Mouse (Mus musculus): ENCODE data around the gene Pax5. TPM values are rescaled to one million over a fixed set of nuclear protein-coding genes. Genes with fewer than 3 reads are reported as not detected.

The Pax5 gene
- total RNA-seq, 4 experiments from 2014 or later: 0.17 to 1.8 (median 0.79) TPM

DNA sequence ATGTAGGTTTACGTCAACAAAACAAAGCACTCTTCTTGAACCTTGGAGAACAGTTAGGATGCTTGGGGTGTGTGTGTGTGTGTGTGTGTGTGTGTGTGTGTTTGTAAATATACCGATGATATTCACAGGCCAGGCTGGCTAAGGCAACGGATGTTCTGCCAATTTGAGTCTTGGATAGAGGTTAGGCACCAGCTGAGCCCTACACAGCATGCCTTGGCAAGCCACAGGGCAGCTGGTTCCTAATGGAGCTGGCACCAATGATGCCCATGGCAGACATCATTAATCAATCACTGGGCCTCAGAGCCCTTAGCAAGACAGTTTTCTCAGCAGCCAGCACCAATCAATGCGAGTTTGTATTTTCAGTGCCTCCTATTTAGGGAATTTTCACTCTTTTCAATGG is 173.5 kb downstream of the Pax5 start:
- DNase-seq: no peak

DNA sequence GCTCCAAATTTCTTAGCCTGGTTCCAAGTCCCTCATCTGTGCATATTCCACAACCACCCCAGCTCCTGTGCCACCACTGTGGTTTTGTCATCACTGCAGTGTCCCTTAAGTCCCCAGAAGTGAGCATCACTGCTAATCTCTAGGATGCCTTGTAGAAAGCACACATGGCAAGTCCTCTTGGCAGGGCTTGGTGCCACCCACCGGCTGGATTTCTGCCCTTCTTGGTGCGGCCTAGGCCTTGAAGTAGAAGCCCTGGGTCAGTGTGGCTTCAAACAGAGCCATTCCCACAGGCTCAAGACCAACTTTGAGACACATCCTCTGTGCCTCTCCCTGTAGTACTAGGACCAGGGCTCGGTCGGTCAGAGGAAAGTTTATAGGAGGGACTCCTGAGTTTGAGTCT is 174.6 kb downstream of the Pax5 start:
- DNase-seq: no peak

DNA sequence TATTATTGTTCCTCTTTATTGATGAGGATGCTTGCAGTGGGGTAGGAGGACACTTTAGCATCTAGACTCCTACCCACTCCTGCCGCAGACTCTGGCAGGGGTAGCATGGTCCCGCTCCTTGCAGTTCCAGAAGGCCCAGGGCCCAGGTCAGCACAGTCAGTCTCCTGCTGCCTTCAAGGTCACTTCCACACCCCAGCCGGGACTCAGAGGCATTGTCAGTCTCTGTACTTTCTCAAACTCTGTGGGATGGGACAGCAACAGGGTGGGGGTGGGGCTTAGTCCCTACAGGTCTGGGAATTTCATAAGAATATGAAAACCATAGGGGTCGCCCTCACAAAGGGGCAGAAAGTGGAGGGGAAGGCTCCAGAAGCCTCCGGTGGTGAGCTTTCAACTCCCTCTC is 177.0 kb downstream of the Pax5 start:
- no peak for DNase-seq

DNA sequence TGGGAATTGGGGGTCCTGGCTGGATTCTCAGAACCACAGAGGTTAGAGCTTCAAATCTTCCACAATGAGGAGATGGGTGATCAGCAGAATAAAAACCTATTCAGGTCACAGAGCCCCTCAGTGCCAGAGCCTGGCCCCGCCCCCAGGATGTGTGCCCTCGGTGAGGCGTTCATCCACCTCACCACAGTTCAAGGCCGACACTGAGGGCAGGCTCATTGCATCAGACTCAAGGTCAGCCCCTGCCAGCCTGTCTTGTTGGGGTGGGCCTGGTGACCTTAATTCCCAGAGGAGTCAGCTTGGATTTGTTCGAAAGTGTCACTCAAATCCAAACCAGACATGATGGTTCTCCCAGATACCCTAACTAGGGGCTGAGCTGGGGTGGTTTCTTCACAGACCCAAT is 177.6 kb downstream of the Pax5 start:
- DNase-seq: peak; percentile 14

DNA sequence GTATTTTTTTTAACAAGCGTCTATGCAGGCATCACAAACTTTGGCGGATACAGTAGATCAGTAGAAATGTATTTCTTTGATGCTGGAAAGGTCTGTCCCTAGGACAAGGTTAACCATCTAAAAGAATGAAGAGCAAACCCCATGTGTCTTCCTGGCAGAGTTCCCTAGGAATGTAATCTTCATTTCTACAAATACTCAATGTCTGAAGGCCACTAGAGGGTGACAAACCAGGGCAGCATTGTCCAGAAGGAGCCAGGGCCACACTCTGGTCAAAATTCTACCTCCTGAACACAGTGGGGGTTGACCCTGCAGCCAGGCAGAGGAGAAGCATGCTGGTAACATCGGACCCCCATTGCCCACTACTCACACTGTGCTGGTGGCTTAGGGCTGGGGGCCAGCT is 185.0 kb downstream of the Pax5 start:
- DNase-seq: peak; percentile 31

DNA sequence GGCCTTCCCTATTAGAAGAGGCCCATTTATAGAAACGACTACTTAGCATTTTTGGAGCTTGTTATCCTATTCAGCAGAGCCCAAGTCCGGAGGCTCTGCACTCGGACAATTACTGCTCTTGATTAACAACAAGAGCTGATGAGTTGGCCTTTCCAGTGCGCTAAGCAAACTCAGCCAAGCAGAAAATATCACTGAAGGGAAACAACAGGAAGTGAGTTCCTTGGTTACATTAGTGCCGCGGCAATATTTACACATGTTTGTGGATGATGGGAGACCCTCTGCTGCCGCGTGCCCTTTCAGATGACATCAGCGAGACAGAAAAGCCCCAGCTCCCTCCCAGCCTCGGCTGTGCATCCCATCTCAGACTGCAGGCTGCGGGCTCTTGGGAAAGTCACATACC is 191.4 kb downstream of the Pax5 start:
- DNase-seq: no peak

DNA sequence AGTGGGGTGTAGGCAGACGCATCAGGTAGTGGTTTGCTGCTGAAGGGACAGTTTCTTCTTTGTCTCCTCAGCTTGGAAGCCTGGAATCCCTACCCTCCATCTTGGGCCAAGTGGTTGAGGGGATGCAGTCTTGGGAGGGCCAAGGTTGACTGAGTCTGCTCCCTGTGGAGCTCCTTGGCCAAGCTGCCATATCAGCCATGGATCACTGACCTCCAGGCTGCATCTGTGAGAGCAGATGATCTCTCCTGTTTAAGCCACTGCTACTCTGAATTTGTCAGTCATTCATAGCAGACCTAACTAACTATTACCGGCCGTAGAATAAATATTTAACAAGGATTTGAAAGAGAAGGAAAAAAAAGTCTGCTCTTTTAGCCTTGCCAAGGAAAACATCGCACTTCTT is 196.3 kb downstream of the Pax5 start:
- no peak for DNase-seq

DNA sequence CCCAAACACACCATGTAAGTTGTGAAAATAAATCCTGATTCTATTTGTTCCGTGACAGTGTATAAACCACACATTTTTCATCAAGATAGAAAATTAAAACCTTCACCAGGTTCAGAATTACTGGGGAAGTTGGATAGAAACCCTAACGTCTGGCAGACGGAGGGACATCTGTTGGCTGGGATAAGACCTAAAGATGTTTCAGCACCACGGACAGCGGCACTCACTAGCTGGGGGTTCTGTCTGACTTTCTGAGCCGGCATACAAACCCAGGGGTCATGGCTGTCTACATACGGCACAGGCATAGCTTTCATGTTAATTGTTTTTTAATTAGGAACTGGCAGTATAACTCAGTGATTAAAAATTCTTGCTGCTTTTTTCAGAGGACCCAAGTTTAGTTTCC is 198.6 kb downstream of the Pax5 start:
- DNase-seq: no peak

DNA sequence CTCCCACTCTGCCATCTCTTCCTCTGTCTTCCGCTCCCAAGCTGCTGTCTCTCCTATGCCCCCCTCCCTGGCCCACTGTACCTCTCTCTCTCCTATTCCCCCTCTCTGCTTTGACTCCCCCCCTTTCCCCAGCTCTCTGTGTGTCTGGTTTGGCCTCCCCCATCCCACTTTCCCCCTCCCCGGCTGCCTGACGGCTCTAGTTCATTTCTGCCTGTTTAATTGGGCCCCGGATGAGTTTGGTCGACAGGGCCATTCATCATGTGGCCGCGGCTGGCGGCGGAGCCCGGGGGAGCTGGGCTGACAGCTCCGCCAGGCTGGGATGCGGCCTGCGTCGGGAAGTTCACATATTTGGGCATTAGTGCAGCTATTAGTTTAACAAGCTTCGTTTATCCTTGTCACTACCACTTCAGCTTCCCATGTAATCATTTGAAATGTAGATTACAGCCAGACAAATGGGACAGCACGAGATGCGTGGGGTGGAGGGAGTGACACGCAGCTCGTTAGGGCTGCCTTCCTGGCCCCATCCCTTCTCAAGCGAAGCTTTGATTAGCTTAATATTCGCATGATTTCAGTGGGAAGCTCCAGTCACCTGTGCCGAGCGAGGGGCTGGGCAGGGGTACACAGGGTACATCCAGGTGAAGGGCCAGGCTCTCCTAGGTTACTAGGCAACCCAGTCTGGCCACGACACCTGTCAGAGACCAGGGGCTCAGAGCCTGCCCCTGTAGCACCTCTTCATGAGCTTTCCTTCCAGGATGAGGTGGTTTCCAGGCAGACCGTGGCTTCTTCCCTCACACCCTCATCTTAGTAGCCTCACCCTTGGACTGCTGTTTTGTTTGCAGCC is 201.7 kb downstream of the Pax5 start:
- DNase-seq: no peak

DNA sequence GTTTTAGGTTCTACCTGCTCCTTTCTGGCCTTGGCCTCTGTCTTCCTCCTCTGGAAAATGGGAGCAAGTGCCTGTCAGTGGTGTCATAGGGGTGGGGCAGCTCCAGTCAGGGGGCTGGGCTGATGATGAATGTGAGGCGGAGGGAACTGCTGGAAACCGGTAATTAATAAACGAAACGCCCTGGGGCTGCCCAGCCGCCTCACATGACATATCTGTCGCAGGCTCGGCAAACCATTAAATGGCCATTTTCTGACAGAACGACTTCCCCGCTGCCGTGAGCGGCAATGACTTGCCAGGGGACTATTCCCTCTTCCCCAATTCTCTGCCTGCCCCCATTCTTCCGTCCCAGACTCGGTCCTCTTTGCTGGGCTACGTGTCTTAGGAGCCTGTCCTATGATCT is 202.4 kb downstream of the Pax5 start:
- no peak for DNase-seq

DNA sequence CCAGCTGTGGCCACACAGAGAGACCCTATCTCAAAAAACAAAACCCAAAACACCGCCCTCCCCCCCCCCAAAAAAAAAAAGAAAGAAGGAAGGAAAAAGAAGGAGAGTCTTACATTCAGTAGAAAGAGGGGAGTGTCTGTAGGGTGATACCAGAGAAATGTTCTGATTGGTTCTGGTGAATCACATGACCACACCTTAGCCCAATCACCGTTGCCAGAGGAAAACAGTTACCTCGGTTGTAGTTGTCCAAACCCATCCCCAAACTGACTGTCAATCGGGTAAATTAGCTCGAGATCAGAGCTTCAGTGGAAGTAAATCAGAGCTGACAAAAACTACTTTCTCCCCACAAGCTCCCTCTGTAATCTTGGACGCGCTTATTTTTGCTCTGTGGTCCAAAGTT is 205.3 kb downstream of the Pax5 start:
- DNase-seq: no peak

DNA sequence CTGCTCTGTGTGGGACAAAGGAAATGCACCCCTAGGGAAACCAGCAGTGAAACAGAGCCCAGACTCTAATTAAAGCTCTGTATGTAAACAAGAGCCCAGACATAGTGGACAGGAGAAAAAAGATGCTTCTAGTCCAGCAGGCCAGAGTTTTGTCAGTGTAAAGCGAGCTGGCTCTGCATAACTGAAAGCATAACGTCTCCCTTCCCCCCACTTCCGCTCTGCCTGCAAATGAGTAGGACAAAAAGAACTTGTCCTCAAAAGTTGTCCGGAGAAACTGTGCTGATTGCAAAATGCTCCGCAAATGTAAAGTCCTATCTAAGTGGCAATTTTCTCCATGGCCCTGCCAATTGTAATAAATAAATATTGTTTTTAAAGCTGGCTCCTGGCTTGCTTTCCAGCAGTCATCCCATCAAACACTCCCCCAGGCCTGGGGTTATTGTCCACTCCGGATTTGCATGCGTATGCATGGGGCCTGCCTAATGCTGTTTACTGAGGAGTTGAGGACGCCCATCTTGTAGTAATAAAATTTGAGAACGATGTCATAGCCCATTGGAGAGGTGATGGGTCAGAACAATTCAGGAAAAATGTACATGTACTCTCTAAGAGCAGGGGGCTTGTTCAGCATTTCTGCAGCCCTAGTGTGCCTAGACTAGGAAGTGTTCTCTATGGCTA is 208.0 kb downstream of the Pax5 start:
- no peak for DNase-seq

DNA sequence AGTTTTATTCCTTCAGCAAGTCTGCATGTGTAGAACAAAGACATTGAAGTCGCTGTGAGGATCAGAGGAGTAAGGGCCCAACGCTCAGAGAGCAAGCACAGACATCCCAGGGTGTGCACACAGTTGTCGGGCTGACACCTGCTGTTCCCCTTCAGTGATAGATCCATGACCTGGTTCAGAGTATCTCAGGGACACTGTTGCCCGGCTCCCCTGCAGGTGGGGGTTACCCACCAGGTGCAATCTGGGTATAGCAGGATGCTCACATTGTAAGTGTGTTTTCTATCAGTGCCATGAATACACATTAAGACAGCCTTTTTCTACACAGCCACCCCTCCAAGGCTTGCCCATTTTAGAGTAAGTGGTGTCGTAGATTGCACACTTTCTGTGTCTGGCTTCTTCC is 212.1 kb downstream of the Pax5 start:
- DNase-seq: no peak

DNA sequence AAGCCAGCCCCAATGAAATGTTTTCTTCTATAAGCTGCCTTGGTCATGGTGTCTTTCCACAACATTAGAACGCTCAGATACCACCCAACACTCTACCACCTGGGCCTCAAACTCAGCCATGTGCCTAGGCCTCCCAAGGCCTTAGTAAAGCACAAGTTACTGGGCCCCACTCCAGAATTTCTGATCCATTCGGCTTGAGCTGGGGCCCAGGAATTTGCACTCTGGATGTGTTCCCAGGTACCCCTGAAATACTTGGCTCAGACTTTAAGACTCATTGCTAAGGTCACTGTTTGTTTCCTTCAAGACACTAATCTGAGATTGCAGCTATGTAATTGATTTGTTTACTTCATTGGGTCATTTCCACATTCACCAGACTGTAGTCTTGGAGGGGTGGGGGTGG is 214.5 kb downstream of the Pax5 start:
- DNase-seq: no peak

DNA sequence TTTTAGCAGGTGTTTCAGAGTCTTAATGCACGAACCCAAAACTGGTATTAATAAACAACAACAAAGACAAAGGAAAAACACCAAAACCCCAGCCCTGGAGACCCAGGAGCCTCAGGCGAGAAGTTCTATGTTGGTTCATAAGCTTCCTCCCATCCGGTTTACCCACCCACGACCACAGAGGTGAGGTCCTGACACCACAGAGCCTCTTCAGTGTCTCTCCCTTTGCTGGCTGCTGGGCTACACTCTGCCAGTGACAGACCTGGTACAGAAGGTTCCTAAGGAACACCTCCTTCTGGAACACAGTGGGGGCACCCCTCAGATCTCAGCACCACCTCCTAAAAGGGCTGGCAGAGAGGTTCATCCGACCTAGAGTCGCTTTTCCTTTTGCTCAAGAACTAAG is 216.5 kb downstream of the Pax5 start:
- no peak for DNase-seq

DNA sequence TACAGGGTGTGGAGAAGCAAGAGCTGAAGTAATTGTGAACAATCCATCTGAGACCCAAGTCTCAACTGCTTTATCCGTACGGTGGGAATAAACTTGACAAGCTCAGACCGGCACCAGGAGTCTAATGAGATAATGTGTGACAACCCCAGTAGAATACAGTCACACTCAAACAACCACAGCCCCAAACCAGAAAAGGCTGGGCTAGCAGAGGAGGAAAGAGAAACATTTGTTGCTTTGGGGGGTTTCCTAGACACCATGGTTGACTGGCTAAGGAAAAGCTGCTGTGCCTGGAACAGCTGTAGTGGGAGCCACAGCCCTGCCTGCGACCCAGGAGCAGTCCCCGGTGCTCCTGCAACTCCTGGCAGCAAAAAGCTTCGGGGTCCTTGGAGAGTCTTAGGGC is 219.4 kb downstream of the Pax5 start:
- no peak for DNase-seq

DNA sequence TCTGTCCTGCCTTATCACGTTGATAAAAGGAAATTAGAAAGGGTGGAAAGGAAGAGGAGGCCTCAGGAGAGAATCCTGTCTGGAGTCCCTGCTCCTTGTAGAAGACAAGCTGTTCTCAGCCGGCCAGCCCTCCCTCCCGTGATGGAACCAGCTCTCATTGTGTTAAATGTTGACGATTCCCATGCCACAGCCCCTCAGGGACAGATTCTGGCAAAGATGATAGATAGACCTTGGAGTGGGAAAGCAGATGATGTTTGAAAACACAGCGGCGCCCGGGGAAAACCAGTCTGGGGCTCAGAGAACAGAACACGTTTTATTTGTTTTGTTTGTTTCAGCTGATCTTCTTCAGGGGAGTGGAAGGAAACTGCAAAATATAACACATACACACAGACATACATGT is 221.6 kb downstream of the Pax5 start:
- DNase-seq: no peak

DNA sequence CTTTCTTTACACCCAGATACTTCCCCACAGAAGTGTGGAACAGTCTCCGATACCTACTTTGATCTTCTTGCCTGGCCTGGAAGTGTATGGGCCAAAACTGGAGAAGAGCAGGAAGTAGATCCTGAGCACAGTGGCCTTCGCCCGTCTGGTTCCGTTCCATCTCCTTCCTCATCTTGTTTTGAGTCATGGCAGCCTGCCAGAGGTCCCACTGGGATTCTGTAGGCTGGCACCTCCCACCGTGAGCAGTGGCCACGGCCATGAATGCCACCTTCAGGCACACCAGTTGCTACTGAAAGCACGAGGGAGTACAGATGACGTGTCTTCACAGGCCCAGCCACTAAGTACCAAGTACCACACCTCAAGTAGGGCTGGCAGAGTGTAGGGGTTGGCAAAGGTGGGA is 222.1 kb downstream of the Pax5 start:
- DNase-seq: no peak

DNA sequence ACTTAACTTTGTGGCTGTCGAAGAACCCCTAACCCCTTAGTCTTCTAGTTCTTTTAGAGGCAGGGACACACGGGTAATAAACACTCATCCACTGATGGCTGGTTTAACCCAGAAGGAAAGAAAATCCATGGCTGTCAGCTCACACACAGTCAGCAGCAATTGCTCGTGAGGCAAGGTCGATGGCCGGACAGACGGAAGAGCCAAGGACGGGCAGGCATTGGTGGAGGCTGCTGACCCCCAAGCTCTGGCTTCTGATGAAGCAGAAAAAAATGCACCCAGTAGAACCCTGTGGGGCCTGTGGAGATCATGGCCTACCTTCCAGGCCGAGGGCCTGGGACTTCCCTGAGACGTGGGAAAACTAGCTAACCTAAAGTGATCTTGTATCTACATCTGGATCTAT is 227.4 kb downstream of the Pax5 start:
- DNase-seq: peak; percentile 43

DNA sequence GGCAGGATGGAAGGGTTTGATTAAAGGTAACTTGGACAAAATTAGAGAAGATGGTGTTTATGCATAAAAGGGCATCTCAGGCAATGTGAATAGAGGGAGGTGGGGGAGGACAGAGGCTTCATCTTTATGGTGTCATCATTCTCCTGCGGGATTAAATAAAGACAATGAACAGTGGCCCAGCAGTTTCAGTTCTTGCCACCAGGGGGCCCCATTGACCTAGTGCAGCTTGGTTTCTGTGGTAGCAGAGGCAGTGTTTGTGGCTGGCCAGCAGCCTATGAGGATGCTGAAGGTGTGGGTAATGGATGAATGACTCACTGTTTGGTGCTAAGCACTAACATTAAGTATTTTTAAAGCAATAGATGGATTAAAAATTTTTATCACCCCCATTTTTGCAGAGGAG is 230.5 kb downstream of the Pax5 start:
- DNase-seq: no peak

Data from adrenal gland, adult 8-10 months (tissue).